Mouse (Mus musculus) retina, postnatal 7 days (tissue): Measurements from ENCODE around the gene Kng2.
"Not testable (repeated sequence)": the region's sequence is repeated elsewhere in the genome, so short reads cannot be mapped to it uniquely, and the experiment has no call there.

Experiments used
- DNase-seq: peaks from one replicate; pipeline ENCODE4 v3.0.0-alpha.2; 2012; ENCODE audit warnings: low read depth, low spot score

Kng2 gene

GRCm38 (mm10) chr16:22956085-22956439 lies 73.2 kb downstream of the Kng2 start:
- no peak for DNase-seq

GRCm38 (mm10) chr16:22955397-22956084 lies 73.7 kb downstream of the Kng2 start:
- DNase-seq: no peak

- no peak for DNase-seq
Measured at GRCm38 (mm10) chr16:22953069-22953468, 76.2 kb downstream of the Kng2 start.

- no peak for DNase-seq
Measured at GRCm38 (mm10) chr16:22950840-22951395, 78.4 kb downstream of the Kng2 start, which contains the start of gene Hrg. Gene Hrg, plus strand, starts transcription at chr16:22951072.

- DNase-seq: no peak
Measured at GRCm38 (mm10) chr16:22947371-22947770, 81.9 kb downstream of the Kng2 start.

- not testable (repeated sequence) for DNase-seq
Measured at GRCm38 (mm10) chr16:22941825-22942476, 87.3 kb downstream of the Kng2 start.

- no peak for DNase-seq
Measured at GRCm38 (mm10) chr16:22939120-22939695, 90.1 kb downstream of the Kng2 start.

GRCm38 (mm10) chr16:22938541-22938940 lies 90.7 kb downstream of the Kng2 start:
- DNase-seq: no peak

GRCm38 (mm10) chr16:22937631-22938030 lies 91.7 kb downstream of the Kng2 start:
- DNase-seq: no peak
